Mouse (Mus musculus) frontal cortex, postnatal 25 days (tissue): ENCODE measurements around the gene Unc13d.
"Not testable (repeated sequence)": the region's sequence is repeated elsewhere in the genome, so short reads cannot be mapped to it uniquely, and the experiment has no call there.

Source experiments
- DNase-seq, 2 experiments: peaks; one replicate each; pipeline ENCODE4 v3.0.0; 2022; ENCODE audit warnings: low spot score in 2 of 2

Unc13d gene

GRCm38 (mm10) chr11:116100385-116100784, 22.6 kb upstream of the Unc13d start:
- no peak for DNase-seq

GRCm38 (mm10) chr11:116099462-116099861, 21.7 kb upstream of the Unc13d start:
- DNase-seq, result no peak

- no peak for DNase-seq
These were observed 21.1 kb upstream of the Unc13d start for GRCm38 (mm10) chr11:116098711-116099460.

- no peak for DNase-seq
These were observed 18.7 kb upstream of the Unc13d start for GRCm38 (mm10) chr11:116096213-116097108.

- no peak for DNase-seq
These were observed 17.8 kb upstream of the Unc13d start for GRCm38 (mm10) chr11:116095573-116095972.

GRCm38 (mm10) chr11:116093771-116094565, 16.2 kb upstream of the Unc13d start:
- no peak for DNase-seq

GRCm38 (mm10) chr11:116092959-116093358, 15.2 kb upstream of the Unc13d start:
- not testable (repeated sequence) for DNase-seq

GRCm38 (mm10) chr11:116091591-116091990, 13.8 kb upstream of the Unc13d start:
- no peak for DNase-seq

GRCm38 (mm10) chr11:116089545-116089944, 11.8 kb upstream of the Unc13d start:
- no peak for DNase-seq

GRCm38 (mm10) chr11:116088741-116089394, 11.1 kb upstream of the Unc13d start:
- DNase-seq, result no peak

GRCm38 (mm10) chr11:116088188-116088587, 10.4 kb upstream of the Unc13d start:
- DNase-seq, result no peak

- DNase-seq, result peak; percentile 76 to 79
These were observed 9.7 kb upstream of the Unc13d start for GRCm38 (mm10) chr11:116087194-116088130.

GRCm38 (mm10) chr11:116086258-116087193, 8.8 kb upstream of the Unc13d start, which contains the start of gene Wbp2:
Gene Wbp2 (minus strand): TSS chr11:116086995.
- DNase-seq, result peak; percentile 95 to 96

- no peak for DNase-seq
These were observed 6.4 kb upstream of the Unc13d start for GRCm38 (mm10) chr11:116084166-116084565.

- no peak for DNase-seq
These were observed 5.4 kb upstream of the Unc13d start for GRCm38 (mm10) chr11:116083096-116083672.

- DNase-seq, result no peak
These were observed 3.3 kb upstream of the Unc13d start for GRCm38 (mm10) chr11:116081081-116081480.

GRCm38 (mm10) chr11:116079511-116079910, 1.8 kb upstream of the Unc13d start:
- DNase-seq, result peak in 1 of 2 experiments; percentile 50

GRCm38 (mm10) chr11:116078676-116079320, 1.0 kb upstream of the Unc13d start:
- no peak for DNase-seq
